Mouse (Mus musculus) urinary bladder, postnatal 36 days (tissue): ENCODE measurements around the gene Btbd6.

Source experiments
- DNase-seq, 2 experiments: peaks; one replicate each; pipeline ENCODE4 v3.0.0; 2022; ENCODE audit warnings: low spot score in 2 of 2, mixed read lengths in 1 of 2

Btbd6 gene

GRCm38 (mm10) chr12:112952926-112953565 is 23.2 kb upstream of the Btbd6 start:
- DNase-seq = no peak

- peak; percentile 71 to 81 for DNase-seq
Observed at GRCm38 (mm10) chr12:112955800-112956199, 20.5 kb upstream of the Btbd6 start.

GRCm38 (mm10) chr12:112958303-112958702 is 18.0 kb upstream of the Btbd6 start:
- DNase-seq = peak in 1 of 2 experiments; percentile 48

- DNase-seq = no peak
Observed at GRCm38 (mm10) chr12:112959421-112959820, 16.9 kb upstream of the Btbd6 start.

- no peak for DNase-seq
Observed at GRCm38 (mm10) chr12:112961428-112961827, 14.9 kb upstream of the Btbd6 start.

- DNase-seq = no peak
Observed at GRCm38 (mm10) chr12:112961872-112962271, 14.4 kb upstream of the Btbd6 start.

- DNase-seq = no peak
Observed at GRCm38 (mm10) chr12:112965783-112966182, 10.5 kb upstream of the Btbd6 start.

- DNase-seq = no peak
Observed at GRCm38 (mm10) chr12:112968943-112969342, 7.3 kb upstream of the Btbd6 start.

GRCm38 (mm10) chr12:112969616-112970015 is 6.7 kb upstream of the Btbd6 start:
- no peak for DNase-seq

- DNase-seq = no peak
Observed at GRCm38 (mm10) chr12:112974736-112975135, 1.5 kb upstream of the Btbd6 start.

- DNase-seq = no peak
Observed at GRCm38 (mm10) chr12:112977156-112977555, 874 bp downstream of the Btbd6 start.

GRCm38 (mm10) chr12:112982031-112982430 is 5.7 kb downstream of the Btbd6 start:
- DNase-seq = no peak

GRCm38 (mm10) chr12:112985346-112985745 is 9.1 kb downstream of the Btbd6 start:
- no peak for DNase-seq

GRCm38 (mm10) chr12:112987877-112988276 is 11.6 kb downstream of the Btbd6 start:
- DNase-seq = no peak

- DNase-seq = no peak
Observed at GRCm38 (mm10) chr12:112990706-112991405, 14.6 kb downstream of the Btbd6 start.

- no peak for DNase-seq
Observed at GRCm38 (mm10) chr12:112991444-112991843, 15.2 kb downstream of the Btbd6 start.

GRCm38 (mm10) chr12:112994153-112994552 is 17.9 kb downstream of the Btbd6 start:
- DNase-seq = no peak

- no peak for DNase-seq
Observed at GRCm38 (mm10) chr12:112999569-113000293, 23.4 kb downstream of the Btbd6 start.

- peak; percentile 95 to 98 for DNase-seq
Observed at GRCm38 (mm10) chr12:113000294-113001132, 24.2 kb downstream of the Btbd6 start, which contains the start of gene Brf1. Gene Brf1 (minus strand): TSS chr12:113000704.

GRCm38 (mm10) chr12:113001133-113001474 is 24.8 kb downstream of the Btbd6 start:
- no peak for DNase-seq

GRCm38 (mm10) chr12:113002667-113003066 is 26.4 kb downstream of the Btbd6 start:
- DNase-seq = no peak

GRCm38 (mm10) chr12:113004011-113004410 is 27.7 kb downstream of the Btbd6 start:
- no peak for DNase-seq
